Mouse (Mus musculus) liver, postnatal 0 days (tissue): ENCODE results near the gene Foxc1.

ENCODE experiments used
- CTCF ChIP-seq: sonication (generic); IDR thresholded peaks from 2 replicates; pipeline ENCODE4 v1.5.1; 2016; ENCODE audit warnings: antibody characterized with exemption, low read depth
- EP300 ChIP-seq: IDR thresholded peaks from 2 replicates; pipeline ENCODE4 v1.6.1; 2016; ENCODE audit warnings: antibody characterized with exemption, low read depth, mild to moderate bottlenecking

DNA sequence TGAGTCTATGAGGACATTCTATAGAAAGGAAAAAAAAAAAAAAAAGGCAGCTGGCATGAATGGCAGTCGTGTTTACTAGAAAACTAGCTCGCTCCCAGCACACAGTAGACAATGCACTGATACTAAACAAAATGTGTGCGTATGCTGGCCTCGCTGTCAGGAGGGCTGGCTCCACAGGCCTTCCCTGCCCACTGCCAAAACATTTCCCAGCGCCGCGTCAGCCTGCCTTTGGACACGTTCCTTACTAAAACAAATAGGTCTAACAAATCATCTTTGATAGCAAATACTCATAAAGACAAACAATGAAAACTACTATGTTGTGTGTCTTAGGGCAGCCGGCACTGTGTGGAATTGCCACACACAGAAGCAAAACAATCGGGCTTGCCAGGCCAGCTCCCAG is 9.1 kb upstream of the Foxc1 start:
- no peak for TF ChIP-seq CTCF
- TF ChIP-seq EP300, result no peak
